Mouse (Mus musculus) erythroid progenitor cell, adult 5-6 weeks (primary cell): ENCODE results near the gene Dusp6. TPM values are rescaled to one million over a fixed set of nuclear protein-coding genes. Genes with fewer than 3 reads are reported as not detected.
"Not testable (repeated sequence)": the region's sequence is repeated elsewhere in the genome, so short reads cannot be mapped to it uniquely, and the experiment has no call there.

Experiments
- ATAC-seq: replicated peaks from 2 replicates; pipeline ENCODE4 v1.8.0; 2016; ENCODE audit warnings: moderate number of reproducible peaks, mild to moderate bottlenecking, moderate TSS enrichment, inconsistent platforms; ENCODE audit not compliant: poor library complexity, low FRiP score, severe bottlenecking
- total RNA-seq, 2 experiments: library from RNA; stranded (forward) in 1 of 2; stranded (reverse) in 1 of 2; fragments of 150-400 nt in 1 of 2; fragments of 186-747, 209-891 nt in 1 of 2; gene quantifications; 2 replicates each; pipeline versions ENCODE4 v1.2.3 to v1.2.4; 2015 to 2017; ENCODE audit warnings: low replicate concordance in 2 of 2

Gene Dusp6
- total RNA-seq (2015; ENCODE audit: low replicate concordance) (8.4 and 27.0 TPM in 2 replicates), total RNA-seq (2017; ENCODE audit: low replicate concordance) (5.5 and 6.5 TPM in 2 replicates)

DNA sequence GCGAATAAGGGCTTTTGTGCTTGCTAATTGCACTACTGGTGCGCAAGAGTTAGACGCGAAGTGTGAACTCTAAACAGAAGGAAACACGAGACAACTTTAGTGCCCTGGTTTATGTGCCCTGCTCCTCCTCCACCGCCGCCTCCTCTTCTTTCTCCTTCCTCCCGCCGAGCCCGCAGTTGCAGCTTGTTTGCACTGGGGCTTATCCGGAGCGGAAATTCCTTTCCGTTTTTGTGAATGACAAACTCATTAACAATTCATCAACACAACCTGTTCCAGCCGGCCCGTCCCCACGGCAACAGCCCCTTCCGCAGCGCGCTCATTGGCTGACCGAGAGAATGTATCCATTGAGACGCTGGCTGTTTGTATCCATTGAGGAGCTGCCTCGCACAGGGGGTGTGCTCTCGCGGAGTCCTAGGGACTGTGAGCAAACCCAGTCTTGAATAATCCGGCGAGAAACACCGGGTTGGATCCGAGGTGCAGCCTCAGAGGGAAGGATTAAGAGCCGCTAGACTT is at the start of gene Dusp6:
Dusp6 (plus strand) TSS at position 365 of the 513 bp plus-strand sequence.
- ATAC-seq: peak; percentile 46; the same call in 1 of the 2 replicates

DNA sequence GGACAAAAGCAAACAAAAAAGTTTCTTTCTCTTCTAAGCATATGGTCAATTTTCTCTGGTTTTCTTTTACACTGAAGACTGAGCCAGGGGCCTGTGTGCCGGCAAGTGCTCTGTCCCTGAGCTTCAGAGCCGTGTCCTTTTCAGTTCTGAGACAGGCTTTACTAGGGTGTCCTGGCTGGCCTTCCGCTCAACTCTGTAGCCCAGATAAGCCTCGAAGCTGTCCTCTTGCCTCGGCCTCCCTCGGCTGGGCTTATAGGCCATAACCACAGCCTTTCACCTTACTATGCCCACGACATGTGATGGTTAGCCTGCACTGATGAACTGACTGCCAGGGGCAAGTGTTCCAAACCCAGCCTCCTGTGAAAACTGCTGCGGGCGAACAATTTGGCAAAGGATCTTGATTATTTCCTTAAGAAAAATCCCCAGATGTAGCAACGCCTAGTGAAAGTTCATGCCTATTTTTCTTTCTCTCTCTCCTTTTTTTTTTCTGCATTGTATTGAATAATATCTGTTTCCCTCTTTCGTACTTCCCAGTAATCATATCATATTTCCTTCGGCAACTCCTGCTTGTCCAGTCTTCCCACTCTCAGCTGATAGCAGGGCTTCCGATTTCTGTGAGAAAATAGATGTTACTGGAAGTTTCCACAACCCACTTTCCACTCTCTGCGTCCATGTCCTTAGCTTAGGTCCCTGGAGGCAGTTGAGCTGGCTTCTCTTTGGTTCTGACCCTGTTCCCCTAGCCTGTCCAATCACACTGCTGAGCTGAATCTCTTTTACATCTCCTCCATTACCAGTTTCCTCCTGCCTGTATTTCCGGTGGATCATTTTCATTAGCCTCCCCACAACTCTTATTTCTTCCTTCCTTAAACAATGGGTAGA is 48.4 kb upstream of the Dusp6 start:
- no peak for ATAC-seq

DNA sequence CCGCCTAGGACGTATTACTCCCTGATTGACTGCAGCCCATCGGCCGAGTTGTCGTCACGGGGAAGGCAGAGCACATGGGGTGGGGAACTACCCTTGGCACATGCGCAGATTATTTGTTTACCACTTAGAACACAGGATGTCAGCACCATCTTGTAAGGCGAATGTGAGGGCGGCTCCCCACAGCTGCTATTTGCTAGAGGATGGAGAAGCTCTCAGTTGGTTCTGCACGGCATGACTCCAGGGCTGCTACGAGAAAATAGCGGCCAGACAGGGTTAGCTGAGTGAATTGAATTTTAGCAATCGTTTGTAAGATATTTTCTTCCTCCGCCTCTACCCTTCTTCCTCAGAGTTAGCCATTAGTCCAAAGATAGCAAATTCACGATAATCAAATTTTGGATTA is 46.5 kb upstream of the Dusp6 start:
- not testable (repeated sequence) for ATAC-seq

DNA sequence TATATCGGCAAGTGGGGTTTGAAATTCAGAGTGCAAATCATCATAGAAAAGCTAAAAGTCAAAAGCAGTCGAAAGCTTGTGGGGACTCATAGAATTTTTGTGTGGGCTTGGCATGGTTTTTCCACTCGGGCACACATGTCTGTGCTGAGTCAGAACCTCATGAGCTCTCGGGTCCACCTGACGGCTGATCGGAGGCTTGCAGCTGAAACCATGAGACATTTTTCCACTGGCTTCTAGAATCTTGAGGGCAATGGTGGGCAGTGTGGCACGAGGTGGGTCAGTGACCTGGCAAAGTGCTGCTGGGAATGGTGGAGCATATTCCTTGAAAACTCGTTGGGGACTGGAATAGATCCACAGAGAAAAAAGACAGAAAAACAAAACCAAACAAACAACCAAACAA is 41.5 kb upstream of the Dusp6 start:
- ATAC-seq: no peak

DNA sequence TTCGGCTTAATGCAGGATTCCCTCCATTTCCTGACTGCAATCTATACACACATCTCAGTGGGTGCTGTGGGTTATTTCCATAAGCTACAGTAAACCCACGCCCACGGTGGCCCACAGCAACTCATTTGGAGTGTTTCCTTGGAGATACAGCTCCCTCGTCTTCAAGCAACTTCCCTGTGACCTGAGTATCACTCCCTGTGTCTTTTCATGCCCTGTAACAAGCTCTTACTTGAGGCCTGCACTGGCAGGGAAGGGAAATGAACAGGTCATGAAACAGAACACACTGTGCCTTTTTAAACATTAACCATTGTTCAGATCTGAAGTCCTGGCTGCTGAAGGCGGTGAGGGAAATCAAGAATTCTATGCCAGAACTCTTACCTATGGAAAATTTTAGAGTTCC is 40.3 kb upstream of the Dusp6 start:
- ATAC-seq: no peak

DNA sequence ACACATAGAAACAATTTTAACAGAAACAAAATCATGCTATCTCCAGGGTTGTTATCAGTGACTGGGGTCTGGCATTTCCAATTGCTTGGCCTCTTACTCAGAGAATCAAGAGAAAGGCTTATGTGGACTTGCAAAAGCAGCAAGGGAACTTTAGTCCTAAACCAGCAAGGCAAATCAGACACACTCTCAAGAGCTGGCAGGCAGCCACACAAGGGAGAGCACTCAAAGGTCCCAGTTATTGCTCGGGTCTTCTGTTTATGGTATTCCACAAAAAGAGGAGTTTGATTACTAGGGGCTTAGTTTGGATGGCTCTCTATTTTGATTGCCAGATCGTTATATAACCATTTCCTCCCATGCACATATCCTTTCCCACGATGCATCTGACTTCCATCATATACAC is 38.8 kb upstream of the Dusp6 start:
- ATAC-seq: no peak

DNA sequence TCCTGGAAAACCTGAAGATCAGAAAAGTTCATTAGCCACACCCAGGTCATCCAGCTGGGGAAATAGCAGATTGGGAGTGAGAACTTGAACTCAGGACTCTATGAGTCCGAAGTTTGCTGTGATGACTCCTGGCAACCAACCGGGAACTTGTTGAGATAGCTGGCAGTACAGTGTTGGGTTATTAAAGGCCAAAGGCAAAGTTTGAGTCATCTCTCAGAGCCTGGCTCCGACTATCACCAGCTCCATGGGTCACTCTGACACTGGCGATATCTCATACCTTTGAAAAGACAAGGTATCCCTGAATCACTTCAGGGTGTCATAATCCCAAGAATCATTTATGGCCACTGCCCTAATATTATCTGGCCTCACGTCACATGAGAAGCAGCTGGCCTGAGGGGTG is 36.2 kb upstream of the Dusp6 start:
- no peak for ATAC-seq

DNA sequence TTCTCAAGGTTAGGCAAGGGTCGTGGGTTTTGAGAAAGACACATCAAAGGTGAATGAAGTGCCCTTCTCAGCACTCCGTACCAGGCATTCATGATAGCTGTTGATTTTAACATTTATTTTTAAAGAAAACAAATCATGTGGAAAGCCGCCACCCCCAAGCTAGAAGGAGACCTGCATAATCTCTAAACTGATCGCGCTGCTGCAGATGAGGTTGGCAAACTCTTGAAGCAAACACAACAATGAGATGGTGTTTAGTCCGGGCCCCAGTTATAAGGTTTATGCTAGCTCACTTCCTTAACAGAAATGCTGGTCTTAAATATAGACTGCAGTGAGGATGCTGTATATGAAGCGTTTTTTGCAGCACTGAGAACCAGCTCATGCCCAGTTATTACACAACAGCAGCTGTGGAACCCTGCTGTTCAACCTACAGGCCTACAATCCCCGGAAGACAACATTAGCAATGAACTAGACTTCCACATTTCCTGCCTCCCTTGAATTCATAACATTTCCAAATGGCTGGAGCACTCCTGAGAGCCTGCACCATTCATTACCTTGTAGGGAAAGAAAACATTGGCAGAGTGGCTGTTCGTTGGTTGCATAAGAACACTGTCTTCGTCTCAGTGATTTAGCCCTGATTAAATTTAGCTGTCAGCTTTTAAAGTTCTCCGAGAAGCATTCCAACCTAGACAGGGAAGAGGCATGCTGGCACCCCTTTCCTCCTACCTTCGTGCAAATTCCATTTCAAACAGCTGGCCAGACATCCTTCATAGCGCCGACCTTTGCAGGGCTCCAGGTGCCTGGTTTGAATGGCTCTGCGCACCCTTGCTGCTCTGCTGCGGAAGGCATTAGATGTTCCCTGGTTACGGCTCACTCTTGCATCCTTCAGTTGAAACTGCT is 34.8 kb upstream of the Dusp6 start:
- ATAC-seq: no peak

DNA sequence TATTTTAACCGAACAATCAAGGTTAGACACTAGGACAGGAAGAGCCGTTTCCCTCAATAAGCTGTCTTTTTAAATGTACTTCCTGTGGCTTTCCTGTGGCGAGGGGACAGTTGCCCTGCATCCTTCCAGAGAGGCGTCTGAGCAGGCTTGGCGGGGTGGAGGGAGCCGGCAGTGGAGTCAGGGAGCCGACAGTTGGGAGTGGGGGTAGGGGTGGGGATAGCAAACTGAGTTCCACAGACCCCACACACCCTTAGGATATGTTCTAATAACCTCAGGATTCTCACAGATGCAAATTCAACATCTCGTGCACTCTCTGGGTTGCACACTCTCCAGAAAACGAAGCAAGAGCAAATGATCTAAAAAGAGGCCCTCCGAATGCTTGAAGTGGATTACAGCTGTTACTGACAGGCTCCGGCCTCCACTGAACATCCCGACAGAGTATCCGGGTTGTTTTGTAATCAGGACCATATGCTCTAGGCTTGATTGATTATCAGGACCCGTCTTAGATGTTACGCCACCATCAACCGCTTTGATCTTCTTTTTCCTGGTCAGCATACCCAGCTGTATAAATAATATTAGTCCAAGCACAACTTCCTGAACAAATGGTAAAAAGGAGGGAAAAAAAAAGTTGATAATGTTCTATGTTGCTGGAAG is 33.9 kb upstream of the Dusp6 start:
- ATAC-seq: no peak

DNA sequence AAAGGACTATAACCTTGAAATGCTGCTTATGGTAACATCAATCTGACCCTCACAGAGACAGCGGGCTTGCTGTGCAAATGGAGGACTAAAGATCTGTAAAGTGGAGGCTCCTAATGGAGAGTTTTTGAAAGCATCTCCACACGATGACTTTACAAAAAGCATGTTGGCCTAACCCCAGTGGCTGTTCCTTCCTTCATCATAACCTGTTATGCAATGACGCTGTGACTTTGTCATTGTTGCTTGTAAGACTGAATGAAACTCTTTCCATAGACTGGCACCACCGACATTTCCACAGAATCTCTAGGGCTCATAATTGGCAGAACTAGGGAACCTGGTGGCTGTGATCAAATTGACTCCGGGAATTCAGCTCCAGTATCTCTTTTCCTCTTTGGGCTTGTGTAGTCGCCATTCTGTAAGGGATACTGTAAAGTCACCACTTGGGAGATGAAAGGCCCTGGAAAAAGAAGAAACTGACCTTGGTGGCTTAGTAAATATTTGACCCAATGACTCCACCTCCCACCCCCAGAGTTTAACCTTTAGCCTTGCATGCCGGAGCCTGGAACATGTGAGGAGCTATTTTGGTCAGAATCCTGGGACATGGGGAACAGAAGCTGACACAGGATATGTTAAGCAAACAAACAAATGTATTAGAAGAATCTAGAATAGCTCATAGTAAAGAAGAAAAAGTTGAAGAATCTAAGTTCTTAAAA is 30.4 kb upstream of the Dusp6 start:
- no peak for ATAC-seq

DNA sequence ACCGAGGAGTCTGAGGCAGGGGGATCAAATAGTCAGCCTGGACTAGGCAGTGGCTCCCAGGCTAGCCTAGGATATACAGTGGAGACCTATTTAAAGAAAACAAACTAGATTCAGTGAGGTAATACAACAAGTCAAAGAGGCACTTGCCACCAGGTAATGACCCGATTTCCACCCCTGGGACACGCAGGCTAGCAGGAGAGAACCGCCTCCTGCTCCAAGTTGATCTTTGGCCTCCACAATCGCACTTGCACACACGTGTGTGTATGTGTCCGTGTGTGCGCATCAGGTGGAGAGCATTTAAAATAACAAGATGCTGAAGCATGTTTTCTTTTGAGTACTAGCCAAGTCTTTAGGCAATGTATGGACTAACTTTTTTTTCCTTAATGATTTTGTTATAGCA is 28.7 kb upstream of the Dusp6 start:
- no peak for ATAC-seq

DNA sequence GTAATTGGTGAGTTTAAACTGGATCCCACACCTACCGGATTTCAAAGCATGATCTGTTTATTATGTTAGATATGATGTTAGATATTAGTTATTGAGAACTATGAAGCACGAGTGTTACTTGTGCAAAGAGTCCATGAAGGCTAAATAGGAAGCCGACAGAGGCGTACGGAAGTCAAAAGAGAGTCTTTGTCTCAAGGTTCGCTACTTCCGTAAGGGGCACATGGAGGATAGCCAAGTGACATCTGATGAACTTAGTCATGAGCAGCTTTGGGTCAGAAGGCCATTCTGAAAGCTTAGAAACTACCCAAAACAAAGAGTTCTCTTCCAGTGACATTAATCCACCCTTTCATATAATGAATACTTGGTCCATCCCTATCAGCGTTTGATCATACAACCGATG is 27.9 kb upstream of the Dusp6 start:
- ATAC-seq: no peak

DNA sequence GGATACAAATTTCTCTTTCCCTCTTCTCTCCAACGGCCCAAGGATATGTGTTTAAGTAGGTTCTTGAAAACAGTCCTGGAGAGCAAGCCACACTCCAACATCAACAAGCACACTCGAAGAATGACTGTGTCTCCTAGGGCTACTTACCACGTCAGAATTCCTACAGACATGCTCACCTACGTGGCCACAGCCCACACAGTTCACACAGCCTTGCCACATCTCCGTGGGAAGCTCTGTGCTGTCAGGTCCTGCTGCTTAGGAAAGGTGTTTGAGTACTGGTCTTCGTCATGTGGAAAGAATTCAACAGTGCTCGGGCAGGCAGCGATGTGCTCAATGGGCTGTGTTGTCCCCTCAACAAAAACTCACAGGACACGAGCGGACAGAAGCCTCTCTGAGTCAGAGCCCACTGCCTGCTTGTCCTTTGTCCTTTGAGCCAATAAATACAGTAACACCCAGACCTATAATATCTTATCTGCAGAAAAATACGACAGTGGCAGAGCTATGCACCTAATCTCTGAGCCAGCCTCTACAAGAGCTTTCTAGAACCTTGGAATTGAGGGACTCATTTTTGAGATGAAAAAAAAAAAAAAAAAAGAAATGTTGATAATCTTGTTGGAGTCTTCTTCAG is 25.7 kb upstream of the Dusp6 start:
- no peak for ATAC-seq

DNA sequence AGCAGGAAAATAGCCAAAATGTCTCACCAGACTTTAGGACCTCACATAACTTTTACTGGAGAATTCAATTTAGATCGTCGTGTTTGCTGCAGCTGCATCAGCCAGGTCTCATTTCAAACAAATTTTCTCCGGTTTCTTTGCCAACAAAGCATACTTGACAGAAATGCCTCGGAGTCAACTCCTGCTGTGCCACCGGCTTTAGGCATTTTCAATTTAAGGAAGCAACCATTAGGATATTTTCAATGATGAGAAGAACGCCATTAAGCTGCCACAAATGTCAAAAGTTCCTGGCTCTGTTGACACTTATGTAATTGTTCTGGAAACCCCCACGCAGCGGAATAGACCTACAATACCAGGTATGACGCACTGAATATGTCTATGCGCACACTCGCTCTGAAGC is 24.5 kb upstream of the Dusp6 start:
- ATAC-seq: no peak

DNA sequence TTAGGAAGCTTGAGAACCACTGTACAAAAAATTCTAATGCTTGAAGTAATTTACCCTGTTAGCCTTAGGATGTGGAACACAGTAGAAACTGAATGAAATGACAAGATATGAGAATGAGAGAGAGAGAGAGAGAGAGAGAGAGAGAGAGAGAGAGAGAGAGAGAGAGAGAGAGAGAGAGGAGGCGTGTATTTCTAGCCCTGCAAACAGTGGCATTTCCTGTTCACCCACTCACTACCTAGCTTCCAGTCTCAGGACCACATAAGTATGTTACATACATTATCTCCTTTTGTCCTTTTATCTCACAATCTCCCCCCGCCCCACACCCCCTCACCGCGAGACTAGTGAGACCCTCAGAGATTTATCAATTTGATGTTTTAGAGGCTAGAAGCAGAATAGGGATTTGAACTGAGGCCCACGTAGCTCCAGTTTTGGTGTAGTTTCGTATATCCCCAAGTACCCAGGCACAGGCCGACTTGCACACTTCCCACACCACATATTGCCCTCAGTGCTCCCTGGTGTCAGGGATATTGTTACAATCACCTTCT is 21.7 kb upstream of the Dusp6 start:
- no peak for ATAC-seq

DNA sequence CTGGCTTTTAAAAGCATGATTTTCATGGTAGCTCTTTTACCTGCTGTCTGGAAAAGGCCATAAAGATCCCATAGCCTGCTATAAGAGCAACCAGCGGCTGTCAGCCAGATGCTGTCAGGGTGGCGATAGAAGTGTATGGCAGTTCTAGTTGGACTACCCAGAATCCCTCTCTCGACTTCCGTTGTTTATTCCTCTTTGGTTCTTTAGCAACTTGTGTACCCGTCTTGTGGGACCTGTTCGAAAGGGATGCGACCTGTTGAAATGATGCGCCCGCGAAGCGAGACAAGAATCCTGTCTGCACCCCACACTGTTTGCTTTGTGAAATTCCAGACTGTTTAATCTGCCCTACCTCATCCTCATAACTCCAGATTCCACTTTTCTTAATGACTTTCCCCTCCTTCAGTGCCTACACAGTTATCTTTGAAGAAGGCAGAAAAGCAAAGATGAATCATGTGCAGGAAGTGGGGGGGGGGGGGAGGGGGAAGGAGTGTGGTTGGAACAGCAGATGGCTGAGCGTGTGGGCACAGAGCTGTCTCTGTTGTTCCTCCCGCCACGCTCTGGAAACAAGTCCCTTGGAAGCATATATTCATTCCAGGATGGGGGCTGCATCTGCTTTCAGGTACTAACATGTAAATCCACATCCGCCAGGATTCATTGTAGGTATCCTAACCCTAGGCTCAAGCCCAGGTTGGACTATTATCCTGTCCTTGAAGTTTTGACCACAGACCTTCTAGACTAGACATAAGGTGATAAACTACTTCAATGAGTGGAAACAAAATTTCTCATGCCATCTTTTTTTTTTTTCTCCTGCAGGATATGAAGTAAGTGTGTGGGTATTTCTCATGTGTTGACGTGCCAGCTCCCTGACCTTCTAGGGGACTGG is 21.0 kb upstream of the Dusp6 start:
- no peak for ATAC-seq

DNA sequence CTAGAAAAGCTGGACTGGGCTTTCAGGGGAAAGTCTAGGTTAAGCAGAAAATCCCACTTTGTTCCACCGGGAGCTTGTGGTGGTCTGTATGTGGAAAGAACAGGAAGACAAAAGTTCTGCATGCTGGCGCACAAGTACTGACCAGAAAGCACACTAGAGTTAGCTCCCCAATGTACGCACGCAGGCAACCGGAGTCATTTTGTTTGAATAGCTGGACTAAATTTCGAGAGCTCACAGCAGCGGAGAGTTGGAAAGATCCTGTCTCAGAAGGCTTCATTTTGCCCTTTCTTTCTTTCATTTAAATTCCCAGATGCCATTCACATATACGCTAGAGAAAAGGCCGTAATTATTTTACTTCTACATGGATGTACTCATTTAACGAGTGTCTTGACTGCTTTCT is 20.3 kb upstream of the Dusp6 start:
- no peak for ATAC-seq
